Mouse (Mus musculus): ENCODE results near the gene Gabarapl1. TPM values are rescaled to one million over a fixed set of nuclear protein-coding genes. Genes with fewer than 3 reads are reported as not detected.
"Not testable (repeated sequence)": the region's sequence is repeated elsewhere in the genome, so short reads cannot be mapped to it uniquely, and the experiment has no call there.

The Gabarapl1 gene
- polyA plus RNA-seq (2016; fragmentation: Nextera tagmentation; extraction: Ambion mirVana) = 94.3 and 96.6 TPM in 2 replicates

DNA sequence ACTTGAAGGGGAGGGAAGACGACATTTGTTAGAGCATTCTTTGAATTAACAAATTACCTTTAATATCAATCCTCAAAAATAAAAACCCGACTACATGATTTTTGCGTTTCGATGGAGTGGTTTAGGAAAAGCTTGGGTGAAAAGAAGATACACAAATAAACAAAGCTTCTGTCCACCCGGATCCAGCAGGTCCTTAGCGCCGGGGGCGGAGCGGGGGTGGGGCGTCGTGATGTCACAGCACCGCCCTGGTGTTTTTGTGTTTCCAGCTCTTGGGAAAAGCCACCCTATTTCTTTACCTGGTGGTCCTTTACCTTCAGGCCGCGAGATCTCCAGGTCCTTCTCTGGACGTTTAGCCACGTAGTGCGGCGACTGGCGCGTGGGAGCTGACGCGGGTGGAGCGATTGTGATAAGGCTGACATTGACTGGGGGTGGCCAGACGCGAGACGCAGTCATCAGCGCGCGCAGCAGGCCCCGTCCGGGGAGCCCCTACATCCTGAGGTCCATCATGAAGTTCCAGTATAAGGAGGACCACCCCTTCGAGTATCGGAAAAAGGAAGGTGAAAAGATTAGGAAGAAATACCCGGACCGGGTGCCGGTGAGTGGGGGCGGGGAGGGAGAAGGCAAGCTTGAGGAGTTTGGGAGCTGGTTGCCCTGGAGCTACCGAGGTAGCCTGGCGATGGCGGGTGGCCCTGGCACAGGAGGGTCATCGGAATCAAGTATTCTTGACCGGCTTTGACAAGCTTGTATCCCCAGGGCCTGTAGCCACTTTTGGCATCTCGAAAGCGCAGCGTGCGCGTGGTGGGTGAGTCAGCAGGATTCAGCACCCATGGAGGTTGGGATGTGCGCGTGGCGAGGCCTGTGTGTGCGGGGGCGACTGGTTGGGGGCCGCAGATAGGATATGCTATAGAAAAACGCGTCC is at the start of gene Gabarapl1:
Gabarapl1 (plus strand) TSS at position 219 of the 919 bp plus-strand sequence.
- Histone ChIP-seq H3K4me3 (peak within 1 kb of the TSS; percentile 72), H3K4me2 (replicated peaks) (peak within 1 kb of the TSS; percentile 71)

DNA sequence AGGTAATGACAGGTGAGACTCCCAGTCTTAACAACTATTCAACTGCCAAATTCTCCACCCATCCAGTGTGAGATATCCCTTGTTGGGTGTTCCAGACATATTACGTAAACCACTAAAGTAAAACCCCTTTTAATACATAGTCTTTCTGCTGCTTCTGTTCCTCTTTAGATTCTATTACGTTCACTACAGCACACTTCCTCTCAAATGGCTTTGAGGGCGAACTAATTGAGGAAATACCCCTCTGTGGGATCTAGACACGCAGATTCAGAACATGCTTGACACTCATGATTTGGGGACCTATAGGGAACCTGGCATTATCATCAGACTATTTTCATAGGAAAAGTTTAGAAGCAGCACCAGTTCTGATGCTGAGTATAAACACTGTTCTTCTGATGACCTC is 38.0 kb upstream of the Gabarapl1 start:
- Histone ChIP-seq H3K4me3 (no peak overlapping the region), H3K4me1 (no peaks in the 10 kb centered on the region), H3K4me2 (replicated peaks) (no peak overlapping the region), H3K27me3 (no peaks in the 10 kb centered on the region), H3K9ac (replicated peaks) (no peak overlapping the region), H3K36me3 (no peaks in the 10 kb centered on the region), H3K27ac (replicated peaks) (no peak overlapping the region), H3K9me3 (no peaks in the 10 kb centered on the region)
- WGBS = 84% methylated on average over 4 of the region's 4 CpGs
- no peak for ATAC-seq (ENCODE audit: low FRiP score, low read depth)

More for the DNA sequence above, at the start of gene Gabarapl1:
- H3K27me3 ChIP-seq = no peaks in the 10 kb centered on the region
- peaks cover 9% of the 10 kb centered on the region for H3K36me3 ChIP-seq
- peak within 1 kb of the TSS; percentile 78 for H3K27ac ChIP-seq (replicated peaks)
- WGBS = under 1% methylated on average over 55 of the region's 55 CpGs
- peak within 1 kb of the TSS; percentile 80 for H3K9ac ChIP-seq (replicated peaks)
- no peaks in the 10 kb centered on the region for H3K9me3 ChIP-seq
- peak; percentile 89 for ATAC-seq (ENCODE audit: low FRiP score, low read depth)
- peaks cover 17% of the 10 kb centered on the region for H3K4me1 ChIP-seq

DNA sequence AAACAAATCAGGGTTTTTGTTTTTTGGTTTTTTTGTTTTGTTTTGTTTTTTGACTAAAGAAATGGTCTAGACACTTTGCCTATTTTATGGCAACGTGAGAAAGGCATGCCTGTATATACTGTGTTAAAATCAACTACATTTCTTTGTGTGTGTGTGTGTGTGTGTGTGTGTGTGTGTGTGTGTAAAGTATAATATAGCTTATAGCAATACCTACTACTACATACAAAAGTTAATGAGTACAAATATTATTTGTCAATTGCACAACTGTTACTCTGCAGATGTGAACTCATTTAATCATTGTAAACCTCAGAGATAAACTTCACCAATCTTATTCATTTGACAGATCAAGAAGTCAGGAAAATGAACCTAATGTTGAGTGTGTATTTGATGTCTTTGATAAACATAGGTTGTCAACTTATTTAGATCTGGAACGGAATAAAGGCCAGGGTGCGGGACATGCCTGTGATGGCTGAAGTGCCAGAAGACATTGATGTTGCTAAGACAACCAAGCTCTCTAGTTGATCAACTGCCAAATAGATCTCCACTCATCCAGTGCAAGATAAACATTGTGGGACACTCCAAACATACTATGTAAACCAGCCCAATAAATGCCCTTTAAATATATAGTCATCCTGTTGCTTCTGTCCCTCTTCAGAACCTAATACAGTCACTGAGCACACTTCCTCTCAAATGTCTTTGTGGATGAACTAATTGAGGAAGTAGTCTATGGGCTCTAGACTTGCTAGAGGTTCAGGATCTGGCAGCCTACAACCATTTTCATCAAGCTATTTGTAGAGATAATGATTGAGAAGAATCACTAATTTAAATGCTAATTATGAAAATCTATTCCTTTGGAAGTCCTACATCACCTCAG is 35.4 kb upstream of the Gabarapl1 start:
- H3K9ac ChIP-seq (replicated peaks) = no peak overlapping the region
- no peak overlapping the region for H3K4me3 ChIP-seq
- WGBS = 83% methylated on average over 3 of the region's 3 CpGs
- H3K4me1 ChIP-seq = no peaks in the 10 kb centered on the region
- H3K27me3 ChIP-seq = no peaks in the 10 kb centered on the region
- no peaks in the 10 kb centered on the region for H3K9me3 ChIP-seq
- no peak overlapping the region for H3K4me2 ChIP-seq (replicated peaks)
- no peak overlapping the region for H3K27ac ChIP-seq (replicated peaks)
- ATAC-seq (ENCODE audit: low FRiP score, low read depth) = no peak
- no peaks in the 10 kb centered on the region for H3K36me3 ChIP-seq

DNA sequence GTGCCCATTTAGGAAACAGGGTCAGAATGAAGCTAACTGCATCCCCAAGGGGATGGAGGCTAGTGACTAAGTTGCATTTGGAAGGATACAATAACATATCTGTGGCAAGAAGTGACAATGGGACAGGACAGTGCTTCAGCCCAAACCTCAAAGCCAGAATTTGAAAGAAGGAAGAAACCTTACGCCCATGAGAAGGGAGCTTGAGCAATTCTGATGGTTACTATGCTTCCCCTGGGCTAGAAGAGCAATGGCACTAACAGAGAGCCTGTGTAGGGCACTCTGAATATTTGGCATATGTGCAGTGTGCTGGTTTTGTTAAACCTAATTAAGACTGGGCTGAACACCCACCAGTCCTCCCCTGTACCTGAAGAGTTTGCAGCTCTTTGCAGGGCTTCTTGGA is 33.4 kb upstream of the Gabarapl1 start:
- H3K9me3 ChIP-seq; H3K4me3 ChIP-seq; H3K27ac ChIP-seq (replicated peaks); H3K36me3 ChIP-seq; ATAC-seq (ENCODE audit: low FRiP score, low read depth); H3K27me3 ChIP-seq; H3K4me1 ChIP-seq; H3K4me2 ChIP-seq (replicated peaks); H3K9ac ChIP-seq (replicated peaks): not testable (repeated sequence)
- WGBS = 91% methylated on average over 1 of the region's 1 CpGs

DNA sequence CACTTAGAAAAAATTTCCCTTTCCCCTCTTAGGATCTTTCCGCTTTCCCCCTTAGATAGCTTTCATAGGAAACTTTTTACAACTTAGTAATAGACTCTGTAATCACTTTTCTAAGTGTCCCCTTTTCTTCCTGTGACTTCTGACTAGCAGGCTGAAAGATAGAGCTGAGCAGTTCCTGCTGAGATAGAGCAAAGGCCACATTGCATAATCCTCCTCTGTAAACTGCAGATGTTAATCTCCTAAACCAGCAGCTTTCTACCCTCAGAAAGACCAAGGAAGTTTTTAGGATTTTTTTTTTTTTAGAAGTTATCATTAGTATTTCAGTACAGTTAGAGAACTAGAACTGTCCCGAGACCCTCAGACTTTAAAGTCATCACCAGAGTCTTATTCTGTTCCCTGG is 29.5 kb upstream of the Gabarapl1 start:
- Histone ChIP-seq H3K9ac (replicated peaks) (no peak overlapping the region), H3K27me3 (no peaks in the 10 kb centered on the region), H3K4me1 (no peaks in the 10 kb centered on the region), H3K27ac (replicated peaks) (no peak overlapping the region), H3K4me2 (replicated peaks) (no peak overlapping the region), H3K36me3 (no peaks in the 10 kb centered on the region), H3K9me3 (0 out of 2 replicates have a peak, but pooled peaks cover 6% of the 10 kb centered on the region), H3K4me3 (no peak overlapping the region)
- WGBS = 79% methylated on average over 2 of the region's 2 CpGs
- no peak for ATAC-seq (ENCODE audit: low FRiP score, low read depth)

DNA sequence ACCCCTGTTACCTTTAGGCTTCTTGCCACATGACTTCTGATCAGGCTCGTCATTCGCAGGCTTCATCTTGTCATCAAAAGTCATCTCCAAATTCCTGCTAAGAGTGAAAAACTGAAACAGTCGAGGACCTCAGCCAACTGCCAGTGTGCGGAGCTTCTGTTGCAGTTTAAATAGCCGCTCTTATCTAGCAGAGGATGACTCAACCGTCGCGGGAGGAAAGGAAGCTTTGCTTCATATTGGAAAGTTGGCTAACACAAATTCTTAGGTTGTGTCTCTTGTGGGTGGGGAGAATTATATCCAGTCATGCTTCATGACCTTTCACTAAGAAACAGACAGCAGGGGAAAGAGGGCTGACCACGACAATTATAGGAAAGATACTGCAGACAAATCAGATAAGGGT is 25.9 kb upstream of the Gabarapl1 start, which contains the start of gene Olr1:
Olr1 (minus strand) TSS at position 142 of the 400 bp plus-strand sequence.
- WGBS = 88% methylated on average over 9 of the region's 9 CpGs
- ATAC-seq (ENCODE audit: low FRiP score, low read depth) = no peak
- no peak within 1 kb of the TSS for H3K4me3 ChIP-seq
- no peak within 1 kb of the TSS for H3K9ac ChIP-seq (replicated peaks)
- no peaks in the 10 kb centered on the region for H3K36me3 ChIP-seq
- H3K9me3 ChIP-seq = 0 out of 2 replicates have a peak, but pooled peaks cover 6% of the 10 kb centered on the region
- no peak within 1 kb of the TSS for H3K27ac ChIP-seq (replicated peaks)
- no peaks in the 10 kb centered on the region for H3K4me1 ChIP-seq
- no peaks in the 10 kb centered on the region for H3K27me3 ChIP-seq
- no peak within 1 kb of the TSS for H3K4me2 ChIP-seq (replicated peaks)

DNA sequence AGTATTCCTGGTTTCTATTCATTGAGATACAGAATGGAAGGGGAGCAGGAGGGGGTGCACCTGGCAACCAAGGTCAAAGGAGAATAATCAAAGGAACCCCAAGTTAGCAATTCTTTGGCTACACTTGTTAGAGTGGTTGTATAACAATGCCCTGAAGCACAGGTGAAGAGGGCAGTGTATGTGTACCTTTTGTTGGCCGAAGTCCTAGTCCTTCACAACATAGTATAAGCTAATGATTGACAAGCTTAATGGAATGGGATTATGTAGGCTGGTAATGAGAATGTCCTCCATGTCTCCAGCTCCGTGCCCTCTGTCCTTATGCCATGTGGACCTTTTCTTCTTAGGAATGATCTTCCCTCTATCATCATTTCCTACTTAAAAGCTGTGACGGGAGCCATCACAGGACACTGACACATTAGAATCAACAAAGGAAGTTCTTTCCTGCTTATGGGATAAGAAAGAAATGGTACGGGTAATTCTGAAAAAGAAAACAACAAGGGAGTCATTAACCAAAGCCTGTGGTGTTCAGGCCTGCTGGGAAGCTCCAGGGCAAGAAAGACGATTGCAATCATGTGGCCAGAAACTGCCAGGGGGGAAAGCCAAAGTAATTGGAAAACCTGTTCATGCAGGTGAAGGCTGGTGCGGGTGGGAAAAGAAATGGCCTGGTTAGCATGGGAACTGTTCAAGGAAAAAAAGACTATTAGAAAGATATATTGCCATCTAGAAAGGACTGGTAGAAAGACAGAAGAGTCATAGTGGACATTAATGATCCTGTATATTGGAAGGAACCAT is 22.6 kb upstream of the Gabarapl1 start:
- H3K9ac ChIP-seq (replicated peaks) = no peak overlapping the region
- H3K27me3 ChIP-seq = no peaks in the 10 kb centered on the region
- H3K9me3 ChIP-seq = no peaks in the 10 kb centered on the region
- no peaks in the 10 kb centered on the region for H3K4me1 ChIP-seq
- H3K27ac ChIP-seq (replicated peaks) = no peak overlapping the region
- no peak for ATAC-seq (ENCODE audit: low FRiP score, low read depth)
- no peak overlapping the region for H3K4me2 ChIP-seq (replicated peaks)
- 75% methylated on average over 6 of the region's 6 CpGs for WGBS
- no peak overlapping the region for H3K4me3 ChIP-seq
- no peaks in the 10 kb centered on the region for H3K36me3 ChIP-seq

DNA sequence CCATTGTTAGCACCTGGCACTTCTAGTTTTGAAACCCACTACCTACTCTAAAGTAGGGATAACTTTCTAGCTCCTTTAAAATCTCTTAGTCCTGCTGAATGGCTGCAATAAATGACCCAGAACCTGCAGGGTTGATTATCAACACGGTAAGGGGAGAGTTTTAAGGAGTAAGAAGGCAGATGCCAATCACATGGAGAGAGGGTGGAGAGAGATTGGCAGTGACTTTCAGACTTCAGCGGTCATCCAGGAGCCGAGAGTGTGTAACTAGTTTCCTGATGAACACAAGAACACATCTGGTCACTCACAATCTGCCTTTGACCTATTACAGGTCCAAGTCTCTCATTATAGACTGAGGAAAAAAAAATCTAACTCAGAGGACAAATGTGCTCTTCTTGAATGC is 20.6 kb upstream of the Gabarapl1 start, which contains the start of gene Tmem52b:
Tmem52b (plus strand) TSS at position 189 of the 400 bp plus-strand sequence.
- Histone ChIP-seq H3K27me3 (no peaks in the 10 kb centered on the region), H3K9ac (replicated peaks) (no peak within 1 kb of the TSS), H3K4me1 (no peaks in the 10 kb centered on the region), H3K4me2 (replicated peaks) (no peak within 1 kb of the TSS), H3K36me3 (no peaks in the 10 kb centered on the region), H3K9me3 (no peaks in the 10 kb centered on the region), H3K4me3 (no peak within 1 kb of the TSS), H3K27ac (replicated peaks) (no peak within 1 kb of the TSS)
- ATAC-seq (ENCODE audit: low FRiP score, low read depth) = no peak
- 71% methylated on average over 3 of the region's 3 CpGs for WGBS

DNA sequence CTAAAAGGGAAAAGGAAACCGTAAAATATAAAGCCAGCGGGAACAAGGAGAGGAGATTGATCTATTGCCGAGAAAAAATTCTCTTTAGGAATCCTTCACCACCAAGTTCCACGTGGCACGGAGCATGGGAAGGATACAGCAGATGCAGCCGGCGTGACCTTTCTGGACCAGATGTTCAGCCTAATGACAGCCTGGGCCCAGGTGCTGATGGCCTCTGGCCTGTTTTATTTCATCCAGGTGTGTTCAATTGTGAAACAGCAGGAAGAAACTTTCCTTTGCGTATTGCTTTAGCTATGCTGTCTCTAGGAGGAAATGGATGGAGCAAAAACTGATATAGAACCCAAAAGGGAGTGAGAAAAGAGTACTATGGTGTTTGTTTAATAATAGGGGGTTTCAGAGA is 20.1 kb upstream of the Gabarapl1 start:
- Histone ChIP-seq H3K9me3 (no peaks in the 10 kb centered on the region), H3K9ac (replicated peaks) (no peak overlapping the region), H3K27ac (replicated peaks) (no peak overlapping the region), H3K36me3 (no peaks in the 10 kb centered on the region), H3K4me2 (replicated peaks) (no peak overlapping the region), H3K4me1 (no peaks in the 10 kb centered on the region), H3K27me3 (no peaks in the 10 kb centered on the region), H3K4me3 (no peak overlapping the region)
- 84% methylated on average over 8 of the region's 8 CpGs for WGBS
- ATAC-seq (ENCODE audit: low FRiP score, low read depth) = no peak

DNA sequence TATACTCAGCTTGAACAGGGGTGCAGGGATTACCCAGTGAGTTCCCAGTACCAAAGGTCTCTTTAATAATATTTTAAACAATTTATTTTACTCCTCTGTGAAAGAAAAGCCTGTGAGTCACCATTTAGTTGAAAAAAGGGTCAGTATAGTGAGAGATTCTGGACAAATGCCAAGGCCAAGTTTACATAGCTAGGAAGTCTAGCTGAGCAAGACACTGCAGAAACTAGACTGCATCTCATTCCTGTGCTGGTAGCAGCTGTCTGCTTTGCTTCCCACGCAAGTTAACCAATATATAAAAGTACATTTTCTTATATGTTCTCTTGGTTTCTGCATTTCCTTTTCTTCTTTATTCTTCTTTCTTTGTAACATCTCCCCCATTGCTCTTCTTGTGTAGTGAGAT is 19.6 kb upstream of the Gabarapl1 start:
- WGBS = 83% methylated on average over 1 of the region's 1 CpGs
- Histone ChIP-seq H3K27me3 (no peaks in the 10 kb centered on the region), H3K9ac (replicated peaks) (no peak overlapping the region), H3K4me2 (replicated peaks) (no peak overlapping the region), H3K4me3 (no peak overlapping the region), H3K4me1 (no peaks in the 10 kb centered on the region), H3K27ac (replicated peaks) (no peak overlapping the region), H3K9me3 (no peaks in the 10 kb centered on the region), H3K36me3 (no peaks in the 10 kb centered on the region)
- no peak for ATAC-seq (ENCODE audit: low FRiP score, low read depth)

DNA sequence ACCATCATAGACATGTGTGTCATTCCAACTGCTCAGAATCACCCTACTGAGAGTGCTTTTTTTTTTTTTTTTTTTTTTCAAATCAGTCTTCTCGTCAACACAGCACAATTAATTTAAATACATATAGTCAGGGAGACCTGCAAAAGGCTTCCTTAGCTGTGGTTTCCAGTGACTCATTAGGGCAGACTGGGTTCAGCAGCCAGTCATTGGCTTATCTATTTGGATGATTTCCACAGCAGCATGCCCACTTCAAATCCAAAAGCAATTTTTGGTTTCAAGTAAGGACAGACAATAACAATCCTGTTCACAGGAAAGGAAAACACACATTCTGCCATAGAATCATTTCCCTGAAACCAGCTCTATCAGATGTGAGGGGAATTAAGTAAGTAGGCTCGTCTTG is 18.6 kb upstream of the Gabarapl1 start:
- no peak overlapping the region for H3K4me2 ChIP-seq (replicated peaks)
- H3K27me3 ChIP-seq = no peaks in the 10 kb centered on the region
- no peaks in the 10 kb centered on the region for H3K9me3 ChIP-seq
- no peaks in the 10 kb centered on the region for H3K36me3 ChIP-seq
- no peak overlapping the region for H3K9ac ChIP-seq (replicated peaks)
- WGBS = 73% methylated on average over 2 of the region's 2 CpGs
- no peak overlapping the region for H3K4me3 ChIP-seq
- no peaks in the 10 kb centered on the region for H3K4me1 ChIP-seq
- ATAC-seq (ENCODE audit: low FRiP score, low read depth) = no peak
- H3K27ac ChIP-seq (replicated peaks) = no peak overlapping the region
